Mouse (Mus musculus) frontal cortex, postnatal 25 days (tissue): ENCODE measurements around the gene Gm10840.
"Not testable (repeated sequence)": the region's sequence is repeated elsewhere in the genome, so short reads cannot be mapped to it uniquely, and the experiment has no call there.

ENCODE experiments used
- DNase-seq, 2 experiments: peaks; one replicate each; pipeline ENCODE4 v3.0.0; 2022; ENCODE audit warnings: low spot score in 2 of 2

Gene Gm10840

GRCm38 (mm10) chr11:106195341-106195740 is 34.7 kb downstream of the Gm10840 start:
- DNase-seq = no peak

- DNase-seq = no peak
Observed at GRCm38 (mm10) chr11:106198277-106198676, 37.6 kb downstream of the Gm10840 start.

- DNase-seq = not testable (repeated sequence)
Observed at GRCm38 (mm10) chr11:106199997-106200396, 39.3 kb downstream of the Gm10840 start.

GRCm38 (mm10) chr11:106200756-106201155 is 40.1 kb downstream of the Gm10840 start:
- DNase-seq = no peak

- no peak for DNase-seq
Observed at GRCm38 (mm10) chr11:106201337-106202122, 40.9 kb downstream of the Gm10840 start.

- no peak for DNase-seq
Observed at GRCm38 (mm10) chr11:106202123-106202465, 41.4 kb downstream of the Gm10840 start, which contains the start of gene Strada. TSS of gene Strada (minus strand) at chr11:106202168.
